Mouse (Mus musculus): ENCODE measurements around the gene Pianp.

Pianp gene

GRCm38 (mm10) chr6:124996551-124997501 lies at the start of gene Pianp:
Pianp (plus strand) TSS chr6:124996694.
- ATAC-seq (ENCODE audit: insufficient number of reproducible peaks, low FRiP score, low TSS enrichment), result peak; percentile 78

- no peak for ATAC-seq (ENCODE audit: insufficient number of reproducible peaks, low FRiP score, low TSS enrichment)
Measured at GRCm38 (mm10) chr6:124953991-124954715, 42.3 kb upstream of the Pianp start.

- ATAC-seq (ENCODE audit: insufficient number of reproducible peaks, low FRiP score, low TSS enrichment), result no peak
Measured at GRCm38 (mm10) chr6:124955212-124955611, 41.3 kb upstream of the Pianp start.

- ATAC-seq (ENCODE audit: insufficient number of reproducible peaks, low FRiP score, low TSS enrichment), result no peak
Measured at GRCm38 (mm10) chr6:124958127-124958526, 38.4 kb upstream of the Pianp start.

GRCm38 (mm10) chr6:124959960-124960359 lies 36.5 kb upstream of the Pianp start:
- no peak for ATAC-seq (ENCODE audit: insufficient number of reproducible peaks, low FRiP score, low TSS enrichment)

- ATAC-seq (ENCODE audit: insufficient number of reproducible peaks, low FRiP score, low TSS enrichment), result no peak
Measured at GRCm38 (mm10) chr6:124961021-124961420, 35.5 kb upstream of the Pianp start.

- ATAC-seq (ENCODE audit: insufficient number of reproducible peaks, low FRiP score, low TSS enrichment), result no peak
Measured at GRCm38 (mm10) chr6:124964638-124965037, 31.9 kb upstream of the Pianp start.

GRCm38 (mm10) chr6:124965088-124965719 lies 31.3 kb upstream of the Pianp start, which contains the start of gene Cops7a:
Cops7a (minus strand) TSS chr6:124965538.
- peak; percentile 92 for ATAC-seq (ENCODE audit: insufficient number of reproducible peaks, low FRiP score, low TSS enrichment)

- ATAC-seq (ENCODE audit: insufficient number of reproducible peaks, low FRiP score, low TSS enrichment), result no peak
Measured at GRCm38 (mm10) chr6:124965747-124966146, 30.7 kb upstream of the Pianp start.

- no peak for ATAC-seq (ENCODE audit: insufficient number of reproducible peaks, low FRiP score, low TSS enrichment)
Measured at GRCm38 (mm10) chr6:124966466-124967118, 29.9 kb upstream of the Pianp start.

- ATAC-seq (ENCODE audit: insufficient number of reproducible peaks, low FRiP score, low TSS enrichment), result no peak
Measured at GRCm38 (mm10) chr6:124967766-124968165, 28.7 kb upstream of the Pianp start.

GRCm38 (mm10) chr6:124992241-124992640 lies 4.3 kb upstream of the Pianp start:
- ATAC-seq (ENCODE audit: insufficient number of reproducible peaks, low FRiP score, low TSS enrichment), result no peak

- ATAC-seq (ENCODE audit: insufficient number of reproducible peaks, low FRiP score, low TSS enrichment), result no peak
Measured at GRCm38 (mm10) chr6:124993365-124993764, 3.1 kb upstream of the Pianp start.

GRCm38 (mm10) chr6:124993876-124994275 lies 2.6 kb upstream of the Pianp start:
- no peak for ATAC-seq (ENCODE audit: insufficient number of reproducible peaks, low FRiP score, low TSS enrichment)

- no peak for ATAC-seq (ENCODE audit: insufficient number of reproducible peaks, low FRiP score, low TSS enrichment)
Measured at GRCm38 (mm10) chr6:124995246-124995645, 1.2 kb upstream of the Pianp start.

- no peak for ATAC-seq (ENCODE audit: insufficient number of reproducible peaks, low FRiP score, low TSS enrichment)
Measured at GRCm38 (mm10) chr6:124995831-124996403, 577 bp upstream of the Pianp start.

GRCm38 (mm10) chr6:124998066-124998465 lies 1.6 kb downstream of the Pianp start:
- ATAC-seq (ENCODE audit: insufficient number of reproducible peaks, low FRiP score, low TSS enrichment), result no peak

- ATAC-seq (ENCODE audit: insufficient number of reproducible peaks, low FRiP score, low TSS enrichment), result no peak
Measured at GRCm38 (mm10) chr6:124999091-124999490, 2.6 kb downstream of the Pianp start.

GRCm38 (mm10) chr6:124999546-124999945 lies 3.1 kb downstream of the Pianp start:
- ATAC-seq (ENCODE audit: insufficient number of reproducible peaks, low FRiP score, low TSS enrichment), result no peak

GRCm38 (mm10) chr6:125003706-125004105 lies 7.2 kb downstream of the Pianp start:
- no peak for ATAC-seq (ENCODE audit: insufficient number of reproducible peaks, low FRiP score, low TSS enrichment)
